Mouse (Mus musculus) adrenal gland, adult (tissue): Measurements from ENCODE around the gene Tbrg1.

Source experiments
- DNase-seq, 2 experiments: peaks; one replicate each; pipeline ENCODE4 v3.0.0; 2022 to 2023; ENCODE audit warnings: low spot score in 1 of 2; ENCODE audit not compliant: inconsistent age in 2 of 2

The Tbrg1 gene

GRCm38 (mm10) chr9:37634269-37634668 lies 22.8 kb downstream of the Tbrg1 start:
- no peak for DNase-seq

DNA sequence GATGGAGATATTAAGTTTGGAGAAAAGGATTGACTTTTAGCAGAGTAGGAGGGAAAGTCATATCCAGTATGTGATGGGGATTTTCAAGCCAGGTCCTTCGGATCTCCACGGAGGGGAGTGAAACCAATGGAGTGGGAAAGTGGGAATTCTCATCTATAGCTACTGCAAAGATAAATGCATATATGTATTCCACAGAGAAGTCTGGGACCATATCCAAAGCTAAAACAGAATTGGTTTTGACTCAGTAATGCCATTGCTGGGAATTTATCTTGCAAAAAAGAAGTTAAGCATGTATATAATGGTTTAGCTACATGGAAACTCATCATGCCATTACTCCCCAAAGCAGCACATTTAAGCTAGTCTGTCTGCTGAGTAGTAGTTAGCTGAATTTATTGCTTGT lies 24.8 kb downstream of the Tbrg1 start:
- DNase-seq: no peak

DNA sequence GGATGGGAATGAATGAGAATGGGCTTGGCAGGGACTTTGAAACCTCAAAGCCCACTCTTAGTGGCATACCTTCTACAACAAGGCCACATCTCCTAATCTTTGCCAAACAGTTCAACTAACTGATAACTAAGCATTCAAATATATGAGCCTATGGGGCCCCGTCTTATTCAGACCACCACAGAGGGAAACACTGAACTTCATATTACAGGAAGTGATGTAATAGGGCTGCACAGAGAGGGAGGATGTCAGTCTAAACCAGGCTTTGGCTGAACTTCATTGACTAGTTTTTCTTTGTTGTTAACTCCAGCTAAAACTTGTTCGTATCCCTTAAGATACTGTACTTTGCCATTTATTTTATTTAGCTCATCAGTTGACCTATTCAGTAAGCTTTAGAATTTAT lies 27.2 kb downstream of the Tbrg1 start:
- no peak for DNase-seq

DNA sequence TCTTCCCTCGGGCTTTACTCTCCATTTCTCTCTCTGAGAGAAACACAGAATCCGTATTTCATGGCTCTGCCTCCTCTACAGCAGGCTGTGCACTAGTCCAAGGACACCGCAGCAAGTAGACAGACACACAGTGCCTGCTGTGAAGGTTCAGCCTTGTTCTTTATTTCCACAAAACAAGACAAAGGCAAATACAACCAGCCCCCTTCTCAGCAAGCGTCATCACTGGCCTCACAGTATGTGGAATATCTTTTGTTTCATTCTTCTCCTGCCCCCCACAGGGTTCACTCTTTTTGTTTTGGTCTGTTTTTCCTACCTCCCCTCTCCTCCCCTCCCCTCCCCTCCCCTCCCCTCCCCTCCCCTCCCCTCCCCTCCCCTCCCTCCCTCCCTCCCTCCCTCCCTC lies 28.5 kb downstream of the Tbrg1 start:
- no peak for DNase-seq

GRCm38 (mm10) chr9:37627263-37627662 lies 29.8 kb downstream of the Tbrg1 start:
- no peak for DNase-seq

GRCm38 (mm10) chr9:37626103-37626567 lies 31.0 kb downstream of the Tbrg1 start:
- DNase-seq: no peak

GRCm38 (mm10) chr9:37625641-37626040 lies 31.5 kb downstream of the Tbrg1 start:
- DNase-seq: peak in 1 of 2 experiments; percentile 19

- no peak for DNase-seq
These were observed 32.0 kb downstream of the Tbrg1 start for GRCm38 (mm10) chr9:37625129-37625528.

DNA sequence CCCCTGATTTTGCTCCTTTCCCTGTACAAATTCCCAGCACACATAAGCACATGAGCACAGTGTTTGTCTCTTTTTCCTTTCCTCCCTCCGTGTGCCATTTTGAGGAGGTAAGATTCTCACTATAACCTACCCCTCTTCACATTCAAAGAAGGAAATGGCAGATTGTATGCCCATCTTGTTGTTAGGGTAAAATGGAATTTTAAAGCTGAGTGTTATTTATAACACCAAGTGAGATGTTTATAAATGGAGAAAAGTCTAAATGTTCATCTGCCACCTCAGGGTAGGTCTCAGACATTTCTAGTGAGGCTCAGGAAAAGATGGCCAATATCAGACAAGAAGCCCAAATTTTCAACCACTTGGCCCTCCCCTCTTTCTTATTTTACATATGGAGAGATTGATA lies 32.6 kb downstream of the Tbrg1 start:
- no peak for DNase-seq

DNA sequence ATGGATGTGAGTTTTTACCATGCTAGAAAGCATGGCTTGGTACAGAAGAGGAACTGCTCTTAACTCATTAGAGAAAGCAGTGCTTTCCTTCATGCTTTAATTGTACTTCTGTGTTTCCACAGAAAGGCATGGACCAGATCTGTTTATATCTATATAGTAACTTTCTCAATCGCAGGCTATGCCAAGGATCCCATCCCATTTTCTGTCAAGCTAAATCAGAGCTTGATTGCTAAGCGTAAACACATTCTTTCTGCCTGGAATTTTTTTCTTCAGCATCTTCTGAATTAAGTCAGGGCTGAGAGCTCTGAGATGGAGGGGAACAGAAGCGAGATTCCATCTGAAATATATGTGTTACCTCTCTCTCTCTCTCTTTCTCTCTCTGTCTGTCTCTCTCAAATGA lies 33.1 kb downstream of the Tbrg1 start:
- no peak for DNase-seq

DNA sequence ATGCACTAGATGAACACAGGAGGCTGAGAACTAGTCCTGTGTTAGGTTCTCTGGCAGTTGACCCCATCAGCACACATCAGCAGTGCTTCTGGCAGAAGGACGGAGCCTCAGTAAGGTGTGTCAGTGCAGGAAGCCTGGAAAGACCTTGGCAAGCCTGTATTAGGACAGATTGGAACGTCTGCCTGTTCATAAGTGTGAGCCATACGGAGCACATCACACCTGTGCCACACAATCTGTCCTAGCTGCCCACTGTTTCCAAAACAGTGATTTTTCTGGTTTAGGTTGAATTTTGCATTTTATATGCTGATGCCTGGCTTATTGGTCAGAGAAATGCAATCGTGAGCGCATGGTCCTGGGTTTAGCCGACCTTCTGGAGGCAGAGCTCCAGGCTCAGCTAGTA lies 35.8 kb downstream of the Tbrg1 start:
- no peak for DNase-seq

DNA sequence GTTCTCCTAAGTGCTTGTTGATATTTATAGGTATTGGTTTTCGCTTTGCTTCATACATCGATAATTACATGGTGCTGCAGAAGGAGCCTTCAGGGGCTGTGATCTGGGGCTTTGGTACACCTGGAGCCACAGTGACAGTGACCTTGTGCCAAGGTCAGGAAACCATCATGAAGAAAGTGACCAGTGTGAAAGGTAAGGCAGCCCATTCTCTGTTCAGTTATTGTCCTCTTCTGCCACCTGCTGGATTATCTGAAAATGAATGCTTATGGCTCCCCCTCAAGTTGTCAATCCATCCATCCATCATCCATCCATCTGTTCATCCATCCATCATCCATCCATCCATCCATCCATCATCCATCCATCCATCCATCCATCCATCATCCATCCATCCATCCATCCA lies 40.3 kb downstream of the Tbrg1 start:
- peak; percentile 11 to 78 for DNase-seq

DNA sequence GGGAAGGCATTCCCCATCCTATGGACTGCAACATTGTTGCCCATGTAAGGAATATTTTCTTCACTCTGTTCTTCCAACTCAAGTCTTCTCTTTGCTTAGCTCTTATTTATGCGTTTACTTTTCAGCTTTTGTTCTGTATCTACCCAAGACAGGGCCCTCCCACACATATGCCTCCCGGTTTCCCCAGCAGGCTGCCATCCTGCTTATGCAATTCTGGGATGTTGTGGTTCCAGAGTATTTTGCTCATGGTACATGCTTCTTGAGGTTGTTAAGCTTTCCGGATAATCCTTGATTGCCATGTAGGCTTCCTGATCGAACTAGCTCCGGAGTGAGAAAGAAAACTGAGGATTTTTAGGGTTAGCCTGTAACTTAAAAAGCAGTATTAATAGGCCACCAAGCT lies 41.9 kb downstream of the Tbrg1 start:
- no peak for DNase-seq

- DNase-seq: no peak
These were observed 42.8 kb downstream of the Tbrg1 start for GRCm38 (mm10) chr9:37614316-37614715.

- no peak for DNase-seq
These were observed 43.2 kb downstream of the Tbrg1 start for GRCm38 (mm10) chr9:37613911-37614280.

DNA sequence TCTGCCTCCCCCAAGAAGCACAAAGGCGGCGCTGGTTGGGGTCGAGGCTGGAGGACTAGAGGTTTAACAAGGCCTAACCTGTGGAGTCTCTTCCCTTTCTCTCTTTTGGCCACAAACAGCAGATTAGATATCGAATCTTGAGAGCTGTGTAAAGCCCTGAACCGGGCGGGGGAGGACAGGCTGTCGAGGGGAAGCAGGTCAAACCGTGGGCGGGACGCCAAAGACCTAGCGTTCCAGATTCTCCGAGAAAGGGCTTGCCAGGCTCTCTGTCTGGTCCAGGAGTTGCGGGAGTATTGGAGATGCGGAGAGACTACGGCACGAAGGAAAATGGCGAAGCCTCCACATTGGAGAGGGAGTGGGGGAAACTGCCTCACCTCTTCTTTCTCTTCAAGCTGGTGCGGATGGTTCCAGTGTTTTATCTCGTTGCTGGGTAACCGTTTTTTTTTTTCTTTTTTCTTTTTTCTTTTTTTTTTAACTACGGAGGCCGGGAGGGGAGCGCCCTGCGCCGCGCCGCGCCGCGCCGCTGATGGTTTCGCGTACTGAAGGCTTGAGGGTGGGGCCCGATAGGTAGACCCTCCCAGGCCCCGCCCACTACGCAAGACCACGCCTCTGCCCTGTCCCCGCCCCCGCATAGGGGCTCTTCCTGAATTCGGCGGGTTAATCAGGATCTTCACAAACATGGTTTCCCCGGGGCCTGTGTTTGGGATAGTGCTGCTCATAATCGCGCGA lies 43.8 kb downstream of the Tbrg1 start, which contains the start of gene Spa17:
Gene Spa17, minus strand, starts transcription at position 541 of the 729 bp plus-strand sequence.
- DNase-seq: peak; percentile 93 to 98

GRCm38 (mm10) chr9:37609558-37609957 lies 47.6 kb downstream of the Tbrg1 start:
- no peak for DNase-seq

GRCm38 (mm10) chr9:37605089-37605488 lies 52.0 kb downstream of the Tbrg1 start:
- DNase-seq: no peak

DNA sequence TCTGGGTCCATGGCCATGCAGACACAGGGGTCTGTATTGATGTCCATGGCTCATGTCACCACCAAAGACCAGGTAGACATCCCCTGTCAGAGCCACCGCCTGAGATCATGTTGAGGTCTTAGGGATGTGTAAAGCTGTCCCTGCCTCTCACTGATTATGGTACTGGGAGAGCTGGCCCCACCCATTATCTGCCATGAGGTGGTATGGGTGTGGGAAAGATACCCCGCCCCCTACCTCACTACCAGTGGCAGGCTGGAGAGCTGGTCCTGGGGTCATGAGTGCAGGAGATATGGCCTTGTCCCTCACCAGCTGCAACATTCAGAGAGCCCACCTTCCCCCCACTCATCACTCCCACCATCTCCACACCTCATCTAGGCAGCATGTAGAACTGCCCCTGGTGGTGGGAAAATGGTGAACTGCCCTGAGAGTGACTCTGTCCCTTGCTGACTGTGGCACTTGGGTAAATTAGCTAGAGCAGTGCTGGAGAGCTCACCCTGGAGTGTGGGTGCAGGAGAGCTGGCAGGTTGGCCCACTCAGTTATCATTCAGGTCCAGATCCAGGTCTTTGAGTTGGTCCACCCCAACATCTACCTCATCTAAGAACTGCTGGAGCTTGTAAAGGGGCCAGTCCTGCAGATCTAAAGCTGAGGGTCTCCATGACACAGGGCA lies 56.4 kb downstream of the Tbrg1 start:
- DNase-seq: no peak
